Mouse (Mus musculus) liver, embryonic 11.5 days (tissue): ENCODE results near the gene Abhd16a. TPM values are rescaled to one million over a fixed set of nuclear protein-coding genes. Genes with fewer than 3 reads are reported as not detected.

Experiments
- ATAC-seq: fragments of 200-750 bp; cut with Nextera tagmentation; replicated peaks from 2 replicates; pipeline ENCODE4 v1.8.0; 2017; ENCODE audit warnings: moderate number of reproducible peaks, mild to moderate bottlenecking, moderate TSS enrichment, moderate library complexity; ENCODE audit not compliant: low FRiP score
- DNase-seq: peaks from one replicate; pipeline ENCODE4 v3.0.0-alpha.2; 2017; ENCODE audit warnings: low spot score
- H3K27ac ChIP-seq: fragments of 300-500 bp; sonication (generic); 2 replicates; pipeline ENCODE4 v1.5.1; 2014; ENCODE audit warnings: mild to moderate bottlenecking, low read depth, low read length, control low read depth
- H3K27me3 ChIP-seq: fragments of 300-500 bp; sonication (generic); replicated peaks from 2 replicates; pipeline ENCODE4 v1.6.1; 2014; ENCODE audit warnings: low read length, mixed read lengths; ENCODE audit not compliant: control insufficient read depth, insufficient read depth
- H3K36me3 ChIP-seq: fragments of 300-500 bp; sonication (generic); 2 replicates; pipeline ENCODE4 v1.6.1; 2014; ENCODE audit warnings: mild to moderate bottlenecking, low read length, moderate library complexity, mixed read lengths; ENCODE audit not compliant: control insufficient read depth, insufficient read depth
- H3K4me1 ChIP-seq: fragments of 300-500 bp; sonication (generic); replicated peaks from 2 replicates; pipeline ENCODE4 v1.6.1; 2014; ENCODE audit warnings: low read length, mixed read lengths; ENCODE audit not compliant: control insufficient read depth, insufficient read depth
- H3K4me2 ChIP-seq: fragments of 300-500 bp; sonication (generic); 2 replicates; pipeline ENCODE4 v1.6.1; 2014; ENCODE audit warnings: mild to moderate bottlenecking, control low read depth, moderate library complexity
- H3K4me3 ChIP-seq: fragments of 300-500 bp; sonication (generic); 2 replicates; pipeline ENCODE4 v1.5.1; 2014; ENCODE audit warnings: low read depth, low read length, control low read depth
- H3K9ac ChIP-seq: fragments of 300-500 bp; sonication (generic); 2 replicates; pipeline ENCODE4 v1.6.1; 2014; ENCODE audit warnings: low read depth, low read length, control low read depth
- H3K9me3 ChIP-seq: fragments of 300-500 bp; sonication (generic); 2 replicates; pipeline ENCODE4 v1.6.1; 2016; ENCODE audit warnings: low read length, inconsistent platforms, mixed read lengths; ENCODE audit not compliant: control insufficient read depth
- WGBS: fragments of 180-500 bp; shearing (Covaris S2); extraction: QIAGEN DNeasy Blood & Tissue Kit; methylation state at CpG from one replicate; pipeline ENCODE4 v1.1.7; 2014; 5-methylcytosine and 5-hydroxymethylcytosine counted together
- polyA plus RNA-seq: library from polyadenylated mRNA; unstranded; fragments of >200 nt; fragmentation: Nextera tagmentation; extraction: Ambion mirVana; gene quantifications from 2 replicates; pipeline ENCODE4 v1.2.1, GENCODE M21; 2014

The Abhd16a gene
- polyA plus RNA-seq = 71.6 and 79.8 TPM in 2 replicates

DNA sequence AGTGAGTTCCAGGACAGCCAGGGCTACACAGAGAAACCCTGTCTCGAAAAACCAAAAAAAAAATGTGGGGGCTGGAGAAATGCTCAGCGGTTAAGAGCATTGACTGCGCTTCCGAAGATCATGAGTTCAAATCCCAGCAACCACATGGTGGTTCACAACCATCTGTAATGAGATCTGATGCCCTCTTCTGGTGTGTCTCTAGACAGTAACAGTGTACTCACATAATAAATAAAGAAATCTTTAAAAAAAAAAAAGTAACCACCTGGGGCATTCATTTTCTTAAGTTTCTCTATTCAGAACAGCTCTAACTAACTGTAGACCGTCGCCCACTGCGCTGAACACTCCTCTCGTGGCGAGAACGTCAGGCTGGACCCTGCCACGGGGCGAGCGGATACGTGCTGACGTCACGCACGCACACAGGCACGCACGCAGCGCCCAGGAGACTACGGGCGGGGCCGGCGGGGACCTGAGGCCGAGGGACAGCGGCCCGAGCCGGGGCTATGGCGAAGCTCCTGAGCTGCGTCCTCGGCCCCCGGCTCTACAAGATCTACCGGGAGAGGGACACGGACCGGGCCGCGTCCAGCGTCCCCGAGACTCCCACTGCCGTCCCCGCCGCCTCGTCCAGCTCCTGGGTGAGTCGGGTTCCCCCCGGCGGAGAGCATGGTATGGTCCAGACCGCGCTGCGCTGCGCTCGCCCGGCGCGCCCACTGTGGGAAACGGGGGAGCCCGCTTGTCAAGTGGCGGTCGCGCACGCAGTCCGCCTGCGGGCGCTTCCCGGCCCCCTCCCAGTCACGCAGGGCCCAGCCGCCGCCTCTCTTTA, at the start of gene Abhd16a:
Abhd16a (plus strand) TSS at position 439 of the 820 bp plus-strand sequence.
- ATAC-seq (peak; percentile 96), DNase-seq (peak; percentile 93)
- Histone ChIP-seq H3K27me3 (no peaks in the 10 kb centered on the region), H3K9ac (peak within 1 kb of the TSS; percentile 94), H3K27ac (peak within 1 kb of the TSS; percentile 95), H3K4me3 (peak within 1 kb of the TSS; percentile 72), H3K4me2 (peak within 1 kb of the TSS; percentile 73), H3K4me1 (peaks cover 13% of the 10 kb centered on the region), H3K36me3 (peaks cover 15% of the 10 kb centered on the region), H3K9me3 (no peaks in the 10 kb centered on the region)
- WGBS = 2% methylated on average over 67 of the region's 67 CpGs

DNA sequence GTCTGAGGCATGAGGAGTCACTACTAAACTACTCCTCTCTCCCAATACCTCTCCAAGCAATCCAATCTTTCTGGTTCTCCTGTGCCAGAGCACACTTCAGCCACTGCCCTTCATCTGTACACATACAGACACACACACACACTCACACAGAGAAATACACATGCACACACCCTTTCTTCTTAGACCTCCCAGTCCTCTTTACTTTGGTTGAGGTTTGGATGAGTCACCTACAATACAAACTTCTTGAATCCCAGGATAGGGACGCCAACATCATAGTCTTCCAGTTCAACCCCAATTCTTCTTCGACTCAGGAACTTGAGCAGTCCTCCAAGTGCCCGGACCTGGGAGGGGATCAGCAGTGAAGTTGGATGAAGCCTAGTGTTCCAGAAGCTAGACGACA, 45.3 kb upstream of the Abhd16a start:
- WGBS = 83% methylated on average over 4 of the region's 4 CpGs
- H3K4me2 ChIP-seq = peak overlapping the region; percentile 11; the same call in 1 of the 2 replicates
- peak overlapping the region; percentile 58; the same call in 1 of the 2 replicates for H3K27ac ChIP-seq
- no peaks in the 10 kb centered on the region for H3K36me3 ChIP-seq
- H3K9ac ChIP-seq = no peak overlapping the region
- H3K4me1 ChIP-seq = peaks cover 51% of the 10 kb centered on the region
- H3K27me3 ChIP-seq = no peaks in the 10 kb centered on the region
- H3K9me3 ChIP-seq = no peaks in the 10 kb centered on the region
- DNase-seq = no peak
- H3K4me3 ChIP-seq = no peak overlapping the region
- ATAC-seq = no peak

DNA sequence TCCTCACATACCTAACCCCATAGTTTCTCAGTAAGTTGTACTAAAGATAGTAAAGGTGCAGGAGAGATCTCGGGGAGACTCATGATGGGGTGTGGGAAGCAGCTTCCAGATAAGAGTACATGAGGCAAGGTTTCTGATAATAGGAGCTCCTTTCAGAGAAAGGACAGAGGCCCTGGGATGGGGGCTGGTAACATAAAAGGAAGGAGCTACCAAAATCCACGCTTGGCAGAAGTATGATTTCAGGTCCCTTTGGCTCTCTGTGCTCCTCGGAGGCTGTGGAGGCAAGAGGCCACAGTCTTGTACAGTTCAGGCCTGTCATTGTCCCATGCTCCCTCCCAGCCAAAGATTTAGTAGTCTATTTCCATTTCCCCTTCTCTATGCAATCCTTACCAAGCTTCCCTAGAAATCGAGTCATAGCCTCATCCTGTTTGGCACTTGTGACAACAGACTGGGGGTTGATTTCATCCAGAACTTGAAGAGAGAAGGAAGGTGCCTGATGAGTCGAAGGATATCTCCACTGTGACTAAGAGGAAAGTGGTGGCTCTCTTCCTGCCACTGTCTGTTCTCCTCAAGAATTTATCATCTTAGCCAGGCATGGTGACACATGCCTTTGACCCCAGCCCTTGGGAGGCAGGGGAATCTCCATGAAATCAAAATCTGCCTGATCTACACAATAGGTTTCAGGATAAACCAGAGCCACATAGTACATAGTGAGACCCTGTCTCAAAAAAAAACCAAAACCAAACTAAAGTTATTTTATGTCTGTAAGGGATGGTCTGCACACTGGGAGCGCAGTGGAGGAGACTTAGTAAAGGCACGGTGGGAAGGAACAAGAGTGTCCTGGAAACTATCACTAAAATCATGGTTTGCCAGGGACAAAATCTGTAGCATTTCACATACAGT, 43.9 kb upstream of the Abhd16a start:
- ATAC-seq (peak; percentile 38), DNase-seq (no peak)
- Histone ChIP-seq H3K27me3 (no peaks in the 10 kb centered on the region), H3K27ac (peak overlapping the region; percentile 96), H3K4me1 (peaks cover 58% of the 10 kb centered on the region), H3K9me3 (no peaks in the 10 kb centered on the region), H3K4me3 (peak overlapping the region; percentile 72), H3K9ac (peak overlapping the region; percentile 93), H3K36me3 (no peaks in the 10 kb centered on the region), H3K4me2 (peak overlapping the region; percentile 99)
- WGBS = 41% methylated on average over 7 of the region's 7 CpGs

DNA sequence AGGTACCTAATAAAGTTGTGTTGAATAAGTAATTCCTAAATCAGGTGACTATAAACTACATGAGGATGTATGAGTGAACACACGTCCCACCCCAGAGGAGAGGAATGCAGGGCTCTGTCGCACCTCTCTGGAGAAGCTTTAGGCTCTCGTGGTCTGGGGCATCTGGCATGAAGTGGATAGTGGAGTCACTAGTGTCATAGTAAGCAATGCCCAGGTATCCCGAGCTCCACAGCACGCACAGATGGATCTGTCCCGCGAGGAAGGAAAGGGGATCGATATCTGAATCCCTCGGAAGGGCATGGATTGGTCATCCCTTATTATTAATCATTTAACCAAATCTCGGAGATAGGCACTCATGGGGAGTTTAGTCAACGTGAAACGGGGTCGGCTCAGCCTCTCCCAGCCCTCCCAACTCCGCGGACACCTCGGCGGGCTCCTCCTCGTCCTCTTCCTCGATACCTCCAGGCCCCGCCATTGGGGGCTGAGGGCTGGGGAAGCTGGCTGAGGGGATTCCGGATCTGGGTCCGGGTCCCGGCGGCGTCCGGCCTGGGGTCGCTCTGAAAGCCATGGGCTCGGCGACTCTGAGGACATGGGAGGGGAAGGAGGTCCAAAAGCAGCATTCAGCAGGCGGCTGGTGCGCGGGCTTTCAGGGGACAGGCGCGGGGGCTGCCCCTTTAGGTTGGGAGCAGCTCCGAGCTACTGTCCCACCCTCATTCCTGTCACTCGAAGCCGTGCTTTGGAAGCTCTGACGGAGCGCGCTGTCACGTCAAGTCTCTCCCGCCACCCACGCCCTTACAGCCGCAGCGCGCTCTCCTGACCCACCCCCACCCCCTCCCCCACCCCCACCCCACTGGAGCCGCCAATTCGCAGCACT, 43.0 kb upstream of the Abhd16a start:
- Histone ChIP-seq H3K9ac (peak overlapping the region; percentile 93), H3K36me3 (no peaks in the 10 kb centered on the region), H3K4me3 (peak overlapping the region; percentile 72), H3K4me2 (peak overlapping the region; percentile 99), H3K4me1 (peaks cover 58% of the 10 kb centered on the region), H3K27me3 (no peaks in the 10 kb centered on the region), H3K9me3 (no peaks in the 10 kb centered on the region), H3K27ac (peak overlapping the region; percentile 96)
- ATAC-seq = no peak
- DNase-seq = no peak
- WGBS = 3% methylated on average over 48 of the region's 48 CpGs

DNA sequence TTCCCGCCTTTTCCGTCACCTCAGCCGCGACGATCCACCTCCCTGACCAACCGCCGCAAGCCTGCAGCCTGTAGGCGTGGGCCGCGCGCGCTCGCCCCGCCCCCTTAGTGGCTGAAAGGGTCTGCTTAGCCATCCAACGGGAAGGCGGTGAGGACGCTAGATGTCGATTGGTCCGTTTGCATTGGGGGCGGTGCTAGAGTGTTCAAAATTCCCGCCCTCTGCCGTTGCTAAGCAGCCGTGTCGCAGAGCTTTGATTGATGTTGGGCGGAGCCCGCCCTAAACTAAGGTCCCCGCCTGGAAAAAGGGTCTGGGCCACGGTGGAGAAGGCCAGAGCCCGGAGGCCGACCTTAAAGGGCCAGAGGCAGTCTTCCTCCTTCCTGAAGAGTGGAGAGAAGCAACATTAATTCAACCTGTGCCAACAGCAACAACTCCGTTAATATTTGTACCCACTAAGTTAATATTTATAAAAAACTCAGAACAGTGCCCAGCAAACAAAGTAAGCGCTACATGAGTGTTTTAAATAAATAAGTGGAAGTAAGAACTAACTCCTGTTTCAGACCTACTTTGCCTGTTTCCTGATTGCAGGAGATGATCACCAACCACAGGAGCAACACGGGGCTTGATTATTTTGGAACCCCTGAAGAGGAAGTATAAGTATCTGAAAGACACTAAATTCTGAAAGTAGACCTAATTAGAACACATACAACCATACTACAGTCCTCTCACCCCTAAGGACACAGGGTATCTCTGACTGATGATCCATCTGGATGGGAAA, 42.2 kb upstream of the Abhd16a start, which contains the start of gene Msh5:
Msh5 (minus strand) TSS at position 65 of the 775 bp plus-strand sequence.
- Histone ChIP-seq H3K27me3 (no peaks in the 10 kb centered on the region), H3K4me3 (peak within 1 kb of the TSS; percentile 72), H3K4me2 (peak within 1 kb of the TSS; percentile 99), H3K9me3 (no peaks in the 10 kb centered on the region), H3K27ac (peak within 1 kb of the TSS; percentile 96), H3K9ac (peak within 1 kb of the TSS; percentile 93), H3K4me1 (peaks cover 58% of the 10 kb centered on the region), H3K36me3 (no peaks in the 10 kb centered on the region)
- WGBS = 3% methylated on average over 33 of the region's 33 CpGs
- DNase-seq = peak; percentile 99
- ATAC-seq = peak; percentile 89

DNA sequence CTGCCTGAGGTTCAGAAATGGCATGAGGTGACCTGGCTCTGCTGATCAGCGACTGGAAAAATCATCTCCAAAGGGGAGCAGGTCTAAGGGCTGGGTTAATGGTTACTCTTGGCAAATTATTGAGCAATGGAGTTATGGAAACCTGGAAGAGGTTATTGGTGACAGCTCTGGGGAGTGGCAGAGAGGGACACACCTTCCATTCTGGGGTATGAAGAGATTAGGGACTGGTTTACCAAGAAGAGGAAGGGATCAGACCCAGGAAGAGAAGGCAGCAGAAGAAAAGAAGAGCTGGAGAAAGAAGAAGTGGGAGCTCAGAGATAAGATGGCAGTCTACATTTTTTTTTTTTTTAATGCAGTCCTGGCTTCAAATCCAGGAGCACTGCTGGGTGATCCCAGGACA, 41.4 kb upstream of the Abhd16a start:
- Histone ChIP-seq H3K4me1 (peaks cover 65% of the 10 kb centered on the region), H3K9ac (peak overlapping the region; percentile 64), H3K27ac (peak overlapping the region; percentile 87), H3K4me2 (peak overlapping the region; percentile 99), H3K36me3 (peaks cover 3% of the 10 kb centered on the region), H3K27me3 (no peaks in the 10 kb centered on the region), H3K4me3 (peak overlapping the region; percentile 36), H3K9me3 (no peaks in the 10 kb centered on the region)
- ATAC-seq (no peak), DNase-seq (no peak)
- 16% methylated on average over 1 of the region's 1 CpGs for WGBS

DNA sequence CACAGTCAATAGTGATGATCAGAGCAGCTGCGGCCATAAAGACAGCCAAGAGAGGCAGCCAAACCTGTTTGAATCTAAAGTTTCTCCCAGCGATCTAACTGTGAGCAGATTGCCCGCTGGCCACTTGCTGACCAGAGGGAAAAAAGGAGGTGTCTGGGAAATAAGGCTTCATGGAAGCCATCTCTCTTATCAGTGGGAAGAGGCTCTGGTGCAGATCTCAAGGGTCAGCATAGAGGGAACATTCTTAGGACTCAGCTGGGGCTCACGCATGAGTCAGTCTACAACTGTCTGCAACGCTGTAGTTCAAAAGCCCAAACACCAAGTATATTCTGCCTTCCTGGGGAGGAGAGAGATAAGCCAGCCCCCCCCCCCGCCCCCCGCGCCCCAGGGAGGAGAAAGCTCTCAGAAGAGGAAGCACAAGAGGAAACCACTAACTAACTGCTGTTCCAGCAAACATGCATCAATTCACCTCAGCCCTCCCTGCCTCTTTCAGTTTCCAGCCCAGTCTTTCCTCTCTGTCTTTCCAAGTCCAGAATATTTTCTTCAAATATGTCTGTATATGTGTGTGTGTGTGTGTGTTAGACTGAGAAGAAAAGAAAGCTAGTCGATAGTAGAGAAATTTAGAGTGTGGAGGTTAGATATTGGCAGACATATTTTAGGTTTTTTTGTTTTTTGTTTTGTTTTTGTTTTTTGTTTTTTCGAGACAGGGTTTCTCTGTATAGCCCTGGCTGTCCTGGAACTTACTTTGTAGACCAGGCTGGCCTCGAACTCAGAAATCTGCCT, 40.7 kb upstream of the Abhd16a start:
- Histone ChIP-seq H3K4me3 (peak overlapping the region; percentile 36), H3K9ac (peak overlapping the region; percentile 86), H3K9me3 (no peaks in the 10 kb centered on the region), H3K27me3 (no peaks in the 10 kb centered on the region), H3K36me3 (peaks cover 9% of the 10 kb centered on the region), H3K4me1 (peaks cover 68% of the 10 kb centered on the region), H3K27ac (peak overlapping the region; percentile 87), H3K4me2 (peak overlapping the region; percentile 99)
- DNase-seq = peak; percentile 71
- 12% methylated on average over 11 of the region's 11 CpGs for WGBS
- ATAC-seq = no peak
